Mouse (Mus musculus): ENCODE data around the gene Anks1b.

Anks1b gene

DNA sequence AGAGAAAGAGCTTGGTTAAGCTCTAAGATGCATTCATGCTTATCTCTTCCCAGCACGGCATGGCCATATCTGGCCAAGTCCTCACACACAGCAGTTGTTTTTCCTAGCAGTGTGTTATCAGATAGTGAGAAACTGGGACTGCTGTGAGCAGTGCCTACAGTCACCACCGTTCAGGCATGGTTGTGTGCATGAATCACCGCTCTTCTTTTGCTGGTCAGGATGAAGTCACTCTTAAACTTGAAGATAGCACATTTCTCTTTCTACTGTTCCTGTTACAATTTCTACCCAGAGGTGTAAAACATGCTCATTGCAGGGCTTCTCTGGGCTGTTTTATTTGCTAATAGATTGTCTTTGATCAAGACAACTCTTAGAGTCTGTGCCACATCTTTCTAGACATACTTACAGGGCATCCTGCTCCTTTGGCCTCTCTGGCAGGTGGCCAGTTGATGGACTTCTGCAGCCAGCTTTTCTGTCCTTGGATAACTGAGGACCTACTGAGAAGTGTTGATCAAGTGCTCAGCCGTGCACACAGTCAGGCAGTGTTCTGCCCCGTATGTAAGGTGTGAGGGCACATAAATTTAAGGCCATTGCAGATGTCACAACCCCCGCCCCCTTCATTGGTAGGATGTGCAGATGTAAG, 296.8 kb downstream of the Anks1b start:
- DNase-seq (ENCODE audit: extremely low spot score), result no peak

DNA sequence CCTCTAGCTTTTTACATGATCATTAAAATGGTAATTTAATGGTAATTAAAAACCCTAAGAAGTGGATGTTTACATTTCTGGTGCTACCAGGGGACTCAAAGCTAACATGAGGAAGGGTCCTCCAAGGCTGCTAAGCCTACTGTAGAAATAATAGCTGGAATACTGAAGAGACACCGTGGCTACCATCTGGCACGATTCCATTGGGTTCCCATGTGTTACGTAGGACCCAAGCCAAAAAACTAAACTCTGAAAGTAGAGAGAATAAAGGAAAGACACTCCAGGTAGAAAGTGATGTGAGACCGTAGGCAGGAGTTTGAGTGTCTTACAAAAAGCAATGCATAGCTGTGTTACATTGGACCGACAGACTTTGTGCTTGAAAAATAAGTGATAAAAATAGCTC, 317.1 kb downstream of the Anks1b start:
- DNase-seq (ENCODE audit: extremely low spot score), result no peak

DNA sequence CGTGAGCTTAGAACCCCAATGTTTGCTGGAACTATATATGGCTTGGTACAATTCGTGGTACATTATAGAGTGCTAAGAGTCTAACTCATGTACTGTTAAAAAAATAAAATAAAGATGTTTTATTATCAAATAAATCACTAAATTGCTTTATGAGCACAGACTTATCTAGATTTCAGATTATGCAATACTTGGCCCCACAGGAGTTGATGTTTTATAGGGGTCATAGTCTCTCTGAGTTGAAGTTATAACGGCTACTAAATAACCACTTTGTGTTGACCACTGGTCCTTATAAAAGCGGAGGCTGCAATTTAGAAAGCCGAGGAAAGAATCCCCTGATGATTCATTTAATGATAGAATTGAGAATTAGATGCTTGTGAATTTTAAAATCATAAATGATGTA, 323.6 kb downstream of the Anks1b start:
- DNase-seq (ENCODE audit: extremely low spot score), result no peak

- no peak for DNase-seq (ENCODE audit: extremely low spot score)
Observed at GRCm38 (mm10) chr10:90210044-90210443, 336.7 kb downstream of the Anks1b start.

- DNase-seq (ENCODE audit: extremely low spot score), result no peak
Observed at GRCm38 (mm10) chr10:90220470-90220869, 347.2 kb downstream of the Anks1b start.

GRCm38 (mm10) chr10:90222793-90223495, 349.6 kb downstream of the Anks1b start:
- no peak for DNase-seq (ENCODE audit: extremely low spot score)

DNA sequence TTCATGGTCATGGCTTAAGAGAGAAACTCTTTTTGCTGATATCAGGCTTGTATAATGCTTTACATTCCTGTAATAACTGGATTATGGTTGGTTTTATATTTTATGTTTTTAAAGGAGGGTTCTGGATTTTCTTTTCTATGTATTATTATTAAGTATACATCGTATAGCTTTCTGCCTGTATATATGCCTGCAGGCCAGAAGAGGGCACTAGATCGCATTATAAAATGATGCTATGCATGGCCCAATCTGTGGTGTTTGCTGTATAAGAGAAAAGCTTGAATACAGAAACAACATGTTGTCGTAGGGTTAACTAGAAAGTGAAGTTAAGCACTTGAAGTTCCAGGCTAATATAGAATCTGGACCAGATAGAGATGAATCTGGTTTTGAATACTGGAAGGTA, 362.0 kb downstream of the Anks1b start:
- no peak for DNase-seq (ENCODE audit: extremely low spot score)

- no peak for DNase-seq (ENCODE audit: extremely low spot score)
Observed at GRCm38 (mm10) chr10:90237290-90237689, 364.0 kb downstream of the Anks1b start.

GRCm38 (mm10) chr10:90258944-90259714, 385.8 kb downstream of the Anks1b start:
- no peak for DNase-seq (ENCODE audit: extremely low spot score)

- DNase-seq (ENCODE audit: extremely low spot score), result no peak
Observed at GRCm38 (mm10) chr10:90271321-90271720, 398.0 kb downstream of the Anks1b start.

DNA sequence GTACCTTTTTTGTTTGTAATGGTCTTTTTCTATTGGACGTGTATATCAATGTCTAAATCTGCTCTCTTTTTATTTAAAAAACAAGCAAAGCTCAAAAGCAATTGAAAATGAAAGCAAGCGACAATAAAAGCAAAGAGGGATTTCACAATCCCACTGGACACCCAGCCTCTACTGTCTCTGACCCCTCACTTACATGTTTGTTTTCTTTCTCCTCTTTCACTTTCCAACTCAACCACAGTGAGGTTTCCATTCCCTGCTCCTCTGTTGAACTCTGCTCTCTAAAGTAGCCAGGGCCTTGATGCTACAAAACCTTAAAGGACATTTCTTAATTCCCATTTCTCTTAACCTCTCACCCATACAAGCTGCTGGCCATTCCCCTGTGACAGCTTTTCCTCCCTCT, 400.0 kb downstream of the Anks1b start:
- no peak for DNase-seq (ENCODE audit: extremely low spot score)

- no peak for DNase-seq (ENCODE audit: extremely low spot score)
Observed at GRCm38 (mm10) chr10:90286589-90286988, 413.3 kb downstream of the Anks1b start.

- DNase-seq (ENCODE audit: extremely low spot score), result no peak
Observed at GRCm38 (mm10) chr10:90303249-90303648, 429.9 kb downstream of the Anks1b start.

GRCm38 (mm10) chr10:90306156-90306555, 432.8 kb downstream of the Anks1b start:
- DNase-seq (ENCODE audit: extremely low spot score), result no peak

GRCm38 (mm10) chr10:90307931-90308555, 434.7 kb downstream of the Anks1b start:
- no peak for DNase-seq (ENCODE audit: extremely low spot score)

DNA sequence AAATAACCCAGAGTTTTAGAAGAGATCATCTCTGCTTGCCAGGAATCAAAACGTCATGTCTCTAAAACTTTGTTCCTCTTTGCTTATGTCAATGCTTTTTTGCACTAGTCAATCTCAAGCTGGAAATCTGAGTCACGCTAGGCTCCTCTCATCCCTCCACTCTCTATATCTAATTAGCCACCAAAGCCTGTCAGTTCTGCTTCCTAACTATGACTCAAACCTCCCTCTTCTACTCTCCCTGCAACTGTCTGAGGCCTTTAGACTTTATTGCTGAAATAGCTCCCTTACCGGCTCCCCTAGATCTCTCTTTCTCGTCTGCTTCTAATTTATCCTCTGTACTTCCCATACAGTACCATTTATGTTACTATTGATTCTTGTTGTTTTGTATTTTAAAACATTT, 456.5 kb downstream of the Anks1b start:
- DNase-seq (ENCODE audit: extremely low spot score), result no peak

- DNase-seq (ENCODE audit: extremely low spot score), result no peak
Observed at GRCm38 (mm10) chr10:90345394-90345793, 472.1 kb downstream of the Anks1b start.

DNA sequence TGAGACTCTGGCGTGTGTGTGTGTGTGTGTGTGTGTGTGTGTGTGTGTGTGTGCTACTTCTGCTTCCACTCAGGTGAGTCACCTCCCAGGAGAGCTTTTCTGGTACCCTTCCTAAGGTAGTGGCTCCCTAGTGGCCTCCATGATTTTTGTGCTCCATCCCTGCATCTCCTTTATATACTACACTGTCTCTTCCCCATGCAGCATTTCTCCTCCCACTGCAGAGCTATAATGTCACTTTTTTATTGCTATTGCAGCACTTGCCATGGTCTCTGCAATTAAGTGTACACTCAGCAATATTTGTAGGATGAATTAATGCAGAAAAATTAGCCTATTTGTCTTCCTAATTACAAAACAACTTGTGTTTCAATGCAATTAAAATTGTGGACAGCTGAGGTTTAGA, 482.9 kb downstream of the Anks1b start:
- no peak for DNase-seq (ENCODE audit: extremely low spot score)

GRCm38 (mm10) chr10:90357169-90357907, 484.0 kb downstream of the Anks1b start:
- no peak for DNase-seq (ENCODE audit: extremely low spot score)

DNA sequence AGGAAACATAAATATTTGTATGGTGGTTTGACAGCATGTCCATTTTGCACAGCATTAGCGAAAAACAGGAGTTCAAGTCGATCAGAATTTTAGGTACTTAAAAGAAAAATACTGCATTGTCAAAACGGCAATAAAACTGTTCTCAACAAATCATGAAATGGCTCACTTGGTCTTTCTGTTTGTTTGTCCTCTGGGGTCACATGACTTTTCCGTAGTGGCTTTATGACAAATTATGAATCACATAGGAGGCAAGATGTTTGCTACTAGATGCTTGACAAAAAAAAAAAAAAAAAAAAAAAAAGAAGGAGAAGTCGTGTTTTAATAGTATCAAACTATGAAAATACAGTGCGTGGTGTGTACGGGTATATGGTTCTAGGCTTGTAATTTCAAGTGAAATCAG, 495.7 kb downstream of the Anks1b start:
- no peak for DNase-seq (ENCODE audit: extremely low spot score)

DNA sequence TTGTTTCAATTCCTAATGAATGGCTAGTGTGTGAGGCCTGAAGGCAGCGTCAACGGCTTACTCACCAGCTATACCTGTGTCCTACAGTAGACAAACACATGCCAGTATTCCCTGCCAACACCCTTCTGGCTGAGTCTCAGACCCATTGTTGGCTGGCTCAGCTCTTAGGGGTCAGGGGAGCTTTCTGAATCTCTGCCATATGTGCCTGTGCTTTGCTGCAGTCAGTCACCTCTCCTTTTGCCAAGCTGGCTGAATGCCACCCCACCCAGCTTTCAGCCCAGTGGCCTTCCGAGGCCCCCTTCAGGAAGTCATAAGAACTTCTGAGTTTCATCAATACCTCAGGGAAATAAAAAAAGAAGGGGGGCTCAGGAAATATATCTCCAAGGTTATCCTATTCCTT, 497.4 kb downstream of the Anks1b start:
- DNase-seq (ENCODE audit: extremely low spot score), result no peak

DNA sequence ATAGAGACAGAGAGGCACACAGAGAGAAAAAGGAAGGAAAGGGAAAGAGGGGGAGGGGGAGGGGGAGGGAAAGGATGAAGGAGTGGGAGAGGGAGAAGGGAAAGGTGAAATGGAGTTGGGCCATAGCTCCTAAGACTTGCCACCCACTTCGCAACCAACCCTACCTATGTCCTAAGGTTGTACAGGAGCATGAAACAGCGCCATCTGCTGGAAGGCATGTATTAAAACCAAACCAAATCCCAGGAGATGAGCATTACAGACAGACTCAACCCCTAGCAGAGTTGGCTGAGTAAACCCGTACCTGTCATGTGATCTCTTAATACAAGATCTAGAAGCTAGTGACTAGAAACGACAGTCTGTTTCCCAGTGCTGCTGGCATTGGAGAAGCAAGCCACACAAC, 500.2 kb downstream of the Anks1b start:
- peak; percentile 20 for DNase-seq (ENCODE audit: extremely low spot score)
